Mouse (Mus musculus) liver, adult 2 months (tissue): Measurements from ENCODE around the gene Hacd2. TPM values are rescaled to one million over a fixed set of nuclear protein-coding genes. Genes with fewer than 3 reads are reported as not detected.
A peak's percentile ranks its signal among the peaks of the same experiment; 100 is the strongest.

Experiments used
- DNase-seq: peaks from one replicate; pipeline ENCODE4 v3.0.0-alpha.2; 2011; ENCODE audit warnings: low read depth, low spot score; ENCODE audit errors: extremely low read depth
- H3K27ac ChIP-seq: fragments of 200-500 bp; replicated peaks from 2 replicates; pipeline ENCODE4 v1.5.1; 2012; ENCODE audit warnings: low read depth, mild to moderate bottlenecking, control low read depth, inconsistent platforms, low read length; ENCODE audit not compliant: insufficient read depth
- H3K27me3 ChIP-seq: fragments of 200-500 bp; 2 replicates; pipeline ENCODE4 v1.6.1; 2012; ENCODE audit warnings: mild to moderate bottlenecking, moderate library complexity, low read length, inconsistent platforms; ENCODE audit not compliant: control insufficient read depth, insufficient read depth
- H3K36me3 ChIP-seq: fragments of 200-500 bp; 2 replicates; pipeline ENCODE4 v1.6.1; 2012; ENCODE audit warnings: low read length, inconsistent platforms; ENCODE audit not compliant: control insufficient read depth, insufficient read depth
- H3K4me1 ChIP-seq: fragments of 200-500 bp; 2 replicates; pipeline ENCODE4 v1.6.1; 2011; ENCODE audit warnings: low read length; ENCODE audit not compliant: control insufficient read depth, insufficient read depth
- H3K4me3 ChIP-seq: fragments of 200-500 bp; 2 replicates; pipeline ENCODE4 v1.5.1; 2011; ENCODE audit warnings: low read depth, mild to moderate bottlenecking, control low read depth, low read length, moderate library complexity; ENCODE audit not compliant: insufficient read depth
- H3K79me2 ChIP-seq: fragments of 200-500 bp; 2 replicates; pipeline ENCODE4 v1.6.1; 2012; ENCODE audit warnings: inconsistent platforms, mild to moderate bottlenecking, low read length, moderate library complexity; ENCODE audit not compliant: control insufficient read depth, insufficient read depth
- H3K9ac ChIP-seq: fragments of 200-500 bp; 2 replicates; pipeline ENCODE4 v1.6.1; 2012; ENCODE audit warnings: low read depth, mild to moderate bottlenecking, control low read depth, inconsistent platforms, low read length
- CTCF ChIP-seq: fragments of 200-500 bp; IDR thresholded peaks from 2 replicates; pipeline ENCODE4 v1.5.1; 2011; ENCODE audit warnings: low read depth, low read length, control low read depth
- POLR2A ChIP-seq: fragments of 200-500 bp; IDR thresholded peaks from 2 replicates; pipeline ENCODE4 v1.6.1; 2011; ENCODE audit warnings: low read length, control low read depth; ENCODE audit not compliant: insufficient read depth; ENCODE audit errors: extremely low read depth
- WGBS: fragments of 180-500 bp; shearing (Covaris S2); methylation state at CpG from one replicate; pipeline ENCODE4 v1.1.7; 2018; 5-methylcytosine and 5-hydroxymethylcytosine counted together
- polyA plus RNA-seq: library from polyadenylated mRNA; depleted of rRNA; stranded (reverse); fragments of >200 nt; gene quantifications from 2 replicates; pipeline ENCODE4 v1.2.3, GENCODE M21; 2012
- total RNA-seq: library from RNA; depleted of rRNA; stranded (reverse); fragments of >200 nt; gene quantifications from 2 replicates; pipeline ENCODE4 v1.2.3, GENCODE M21; 2014

Gene Hacd2
- total and polyA plus RNA-seq, 2 experiments, result 19.8 to 70.7 TPM

- H3K27ac ChIP-seq, result no peak overlapping the region
- H3K4me3 ChIP-seq, result no peak overlapping the region
- H3K4me1 ChIP-seq, result peaks cover 3% of the 10 kb centered on the region; the same call in 1 of the 2 replicates
- H3K27me3 ChIP-seq, result no peaks in the 10 kb centered on the region
- WGBS, result 89% methylated on average over 5 of the region's 5 CpGs
- H3K79me2 ChIP-seq, result peaks cover 3% of the 10 kb centered on the region; the same call in 1 of the 2 replicates
- TF ChIP-seq POLR2A (no peak), CTCF (peak; percentile 47)
- H3K36me3 ChIP-seq, result peaks cover 15% of the 10 kb centered on the region
- no peak overlapping the region for H3K9ac ChIP-seq
- no peak for DNase-seq
Observed at GRCm38 (mm10) chr16:35024300-35024699, 2.1 kb downstream of the Hacd2 start.

GRCm38 (mm10) chr16:35025347-35025746 lies 3.1 kb downstream of the Hacd2 start:
- H3K36me3 ChIP-seq, result peaks cover 21% of the 10 kb centered on the region
- H3K79me2 ChIP-seq, result peaks cover 3% of the 10 kb centered on the region; the same call in 1 of the 2 replicates
- no peak for DNase-seq
- no peak overlapping the region for H3K9ac ChIP-seq
- no peak for TF ChIP-seq CTCF
- TF ChIP-seq POLR2A, result no peak
- WGBS, result 94% methylated on average over 4 of the region's 4 CpGs
- H3K4me1 ChIP-seq, result peaks cover 3% of the 10 kb centered on the region; the same call in 1 of the 2 replicates
- no peak overlapping the region for H3K27ac ChIP-seq
- H3K4me3 ChIP-seq, result no peak overlapping the region
- no peaks in the 10 kb centered on the region for H3K27me3 ChIP-seq

GRCm38 (mm10) chr16:35033241-35033640 lies 11.0 kb downstream of the Hacd2 start:
- 38% methylated on average over 3 of the region's 3 CpGs for WGBS
- Histone ChIP-seq H3K27me3 (no peaks in the 10 kb centered on the region), H3K4me1 (peaks cover 21% of the 10 kb centered on the region), H3K36me3 (peaks cover 17% of the 10 kb centered on the region), H3K79me2 (peaks cover 21% of the 10 kb centered on the region; the same call in 1 of the 2 replicates), H3K27ac (peak overlapping the region; percentile 31; the same call in 1 of the 2 replicates), H3K4me3 (no peak overlapping the region), H3K9ac (no peak overlapping the region)
- peak; percentile 57 for DNase-seq
- TF ChIP-seq CTCF (no peak), POLR2A (no peak)

- Histone ChIP-seq H3K4me1 (peaks cover 21% of the 10 kb centered on the region), H3K9ac (no peak overlapping the region), H3K27me3 (no peaks in the 10 kb centered on the region), H3K36me3 (peaks cover 12% of the 10 kb centered on the region), H3K79me2 (peaks cover 22% of the 10 kb centered on the region; the same call in 1 of the 2 replicates), H3K4me3 (no peak overlapping the region), H3K27ac (peak overlapping the region; percentile 31)
- 22% methylated on average over 8 of the region's 8 CpGs for WGBS
- TF ChIP-seq CTCF (no peak), POLR2A (no peak)
- DNase-seq, result peak; percentile 76
Observed at GRCm38 (mm10) chr16:35033809-35034577, 11.8 kb downstream of the Hacd2 start.

GRCm38 (mm10) chr16:35034971-35035370 lies 12.7 kb downstream of the Hacd2 start:
- TF ChIP-seq POLR2A, result no peak
- TF ChIP-seq CTCF, result no peak
- Histone ChIP-seq H3K27ac (peak overlapping the region; percentile 9; the same call in 1 of the 2 replicates), H3K4me1 (peaks cover 22% of the 10 kb centered on the region), H3K4me3 (no peak overlapping the region), H3K9ac (no peak overlapping the region), H3K27me3 (no peaks in the 10 kb centered on the region), H3K79me2 (peaks cover 22% of the 10 kb centered on the region; the same call in 1 of the 2 replicates), H3K36me3 (peaks cover 6% of the 10 kb centered on the region; the same call in 1 of the 2 replicates)
- DNase-seq, result no peak
- 76% methylated on average over 5 of the region's 5 CpGs for WGBS

GRCm38 (mm10) chr16:35036754-35037153 lies 14.5 kb downstream of the Hacd2 start:
- Histone ChIP-seq H3K9ac (no peak overlapping the region), H3K4me1 (peaks cover 29% of the 10 kb centered on the region), H3K27ac (no peak overlapping the region), H3K4me3 (no peak overlapping the region), H3K27me3 (no peaks in the 10 kb centered on the region), H3K36me3 (peaks cover 5% of the 10 kb centered on the region; the same call in 1 of the 2 replicates), H3K79me2 (peaks cover 26% of the 10 kb centered on the region; the same call in 1 of the 2 replicates)
- 66% methylated on average over 5 of the region's 5 CpGs for WGBS
- TF ChIP-seq CTCF, result no peak
- no peak for TF ChIP-seq POLR2A
- no peak for DNase-seq
